Mouse (Mus musculus) bone marrow macrophage, adult 2 months (primary cell): ENCODE results near the gene Sbno2.

Source experiments
- CTCF ChIP-seq: IDR thresholded peaks from 2 replicates; pipeline ENCODE4 v1.5.1; 2012; ENCODE audit warnings: low read depth, mild to moderate bottlenecking, low read length, moderate library complexity
- POLR2A ChIP-seq: IDR thresholded peaks from 2 replicates; pipeline ENCODE4 v1.6.1; 2012; ENCODE audit warnings: mild to moderate bottlenecking, low read depth, low read length, borderline replicate concordance

- TF ChIP-seq CTCF: no peak
- no peak for TF ChIP-seq POLR2A
Measured at GRCm38 (mm10) chr10:80120146-80120545, 14.8 kb upstream of the Sbno2 start.
